Mouse (Mus musculus) MEL (cell line): ENCODE measurements around the gene Erbin.

ENCODE experiments used
- CTCF ChIP-seq, 3 experiments: IDR thresholded peaks in 2 of 3; conservative IDR thresholded peaks in 1 of 3; 2 replicates each; pipeline ENCODE4 v1.5.1; 2011 to 2012; ENCODE audit warnings: low read length in 3 of 3, low read depth in 2 of 3, mild to moderate bottlenecking in 2 of 3, improper control_type of control experiment in 1 of 3, inconsistent platforms in 1 of 3, mixed read lengths in 1 of 3, moderate library complexity in 1 of 3; ENCODE audit not compliant: control insufficient read depth in 1 of 3, insufficient read depth in 1 of 3, poor library complexity in 1 of 3, severe bottlenecking in 1 of 3
- ELF1 ChIP-seq: IDR thresholded peaks from 2 replicates; pipeline ENCODE4 v1.6.1; 2014; ENCODE audit warnings: low read depth, mild to moderate bottlenecking, inconsistent platforms, low read length, improper control_type of control experiment, moderate library complexity
- EP300 ChIP-seq, 2 experiments: IDR thresholded peaks; 2 replicates each; pipeline ENCODE4 v1.6.1; 2011; ENCODE audit warnings: improper control_type of control experiment in 2 of 2, low read length in 2 of 2, low read depth in 1 of 2, mild to moderate bottlenecking in 1 of 2
- HCFC1 ChIP-seq: IDR thresholded peaks from 2 replicates; pipeline ENCODE4 v1.6.1; 2012; ENCODE audit warnings: low read depth, mild to moderate bottlenecking, inconsistent platforms, low read length, improper control_type of control experiment, moderate library complexity
- MAFK ChIP-seq: IDR thresholded peaks from 2 replicates; pipeline ENCODE4 v1.6.1; 2011; ENCODE audit warnings: low read depth, mild to moderate bottlenecking, low read length, improper control_type of control experiment, borderline replicate concordance
- NRF1 ChIP-seq: IDR thresholded peaks from 2 replicates; pipeline ENCODE4 v1.6.1; 2014; ENCODE audit warnings: low read depth, mild to moderate bottlenecking, inconsistent platforms, low read length, improper control_type of control experiment, moderate library complexity; ENCODE audit not compliant: poor library complexity, insufficient read depth, severe bottlenecking
- POLR2A ChIP-seq, 2 experiments: IDR thresholded peaks; 2 replicates each; pipeline ENCODE4 v1.6.1; 2011 to 2012; ENCODE audit warnings: low read length in 2 of 2, mild to moderate bottlenecking in 2 of 2, control low read depth in 1 of 2, improper control_type of control experiment in 1 of 2, low read depth in 1 of 2, moderate library complexity in 1 of 2; ENCODE audit not compliant: control insufficient read depth in 1 of 2, insufficient read depth in 1 of 2, poor library complexity in 1 of 2

DNA sequence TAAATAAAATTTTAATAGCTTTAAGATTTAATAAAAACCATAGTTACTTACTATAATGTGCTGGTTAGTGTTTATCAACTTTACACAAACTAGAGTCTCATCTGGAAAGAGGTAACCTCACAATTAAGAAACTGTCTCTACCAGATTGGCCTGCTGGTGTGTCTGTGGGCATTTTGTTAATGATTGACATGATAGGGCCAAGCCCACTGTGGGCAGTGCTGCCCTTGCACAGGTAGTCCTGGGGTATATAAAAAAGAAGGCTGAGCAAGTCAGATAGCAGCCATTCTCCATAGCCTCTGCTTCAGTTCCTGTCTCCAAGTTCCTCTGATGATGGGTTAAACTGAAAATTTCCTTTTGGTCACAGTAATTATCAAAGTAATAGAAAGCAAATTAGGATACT, 43.6 kb downstream of the Erbin start:
- TF ChIP-seq ELF1 (no peak), EP300 (IDR thresholded peaks at IDR 0.05; ENCODE audit: low read depth in 1 of 2, low read length in 2 of 2) (no peak), MAFK (no peak), POLR2A (IDR thresholded peaks at IDR 0.05; ENCODE audit: control insufficient read depth in 1 of 2, insufficient read depth in 1 of 2, low read depth in 1 of 2, low read length in 2 of 2, poor library complexity in 1 of 2) (no peak), CTCF (IDR thresholded peaks at IDR 0.05 in 2 of 3, conservative IDR thresholded peaks at IDR 0.05 in 1 of 3; ENCODE audit: control insufficient read depth in 1 of 3, insufficient read depth in 1 of 3, low read depth in 2 of 3, low read length in 3 of 3, poor library complexity in 1 of 3, severe bottlenecking in 1 of 3) (no peak), NRF1 (no peak), HCFC1 (no peak)
